Mouse (Mus musculus) gastrocnemius, postnatal 10 days (tissue): Measurements from ENCODE around the gene Cacna2d2. TPM values are rescaled to one million over a fixed set of nuclear protein-coding genes. Genes with fewer than 3 reads are reported as not detected.
A peak's percentile ranks its signal among the peaks of the same experiment; 100 is the strongest.

Experiments used
- DNase-seq: peaks from one replicate; pipeline ENCODE4 v3.0.0; 2021; ENCODE audit warnings: mixed read lengths
- long read RNA-seq, 2 experiments: library from polyadenylated mRNA; stranded (forward); transcript quantifications; one replicate each; pipeline ENCODE4 v2.0.0; 2021
- total RNA-seq, 2 experiments: library from RNA; stranded (reverse); gene quantifications; 2 replicates each; pipeline ENCODE4 v1.2.3; 2021

Cacna2d2 gene
- total RNA-seq: 1 to 10 TPM; 2.1 to 2.4 TPM
- long read RNA-seq, experiment 1: 0 reads
- long read RNA-seq, experiment 2: 0 reads

GRCm38 (mm10) chr9:107399491-107399971, at the start of gene Cacna2d2:
TSS of gene Cacna2d2 (plus strand) at chr9:107399612.
- peak; percentile 62 for DNase-seq

- DNase-seq: no peak
Observed at GRCm38 (mm10) chr9:107354826-107355225, 44.6 kb upstream of the Cacna2d2 start.

- peak; percentile 62 for DNase-seq
Observed at GRCm38 (mm10) chr9:107355870-107356765, 43.3 kb upstream of the Cacna2d2 start.

- DNase-seq: peak; percentile 86
Observed at GRCm38 (mm10) chr9:107357651-107358050, 41.8 kb upstream of the Cacna2d2 start.

GRCm38 (mm10) chr9:107360989-107361388, 38.4 kb upstream of the Cacna2d2 start:
- no peak for DNase-seq

GRCm38 (mm10) chr9:107366644-107367043, 32.8 kb upstream of the Cacna2d2 start:
- peak; percentile 63 for DNase-seq

GRCm38 (mm10) chr9:107368302-107368701, 31.1 kb upstream of the Cacna2d2 start:
- DNase-seq: no peak

GRCm38 (mm10) chr9:107369270-107370105, 29.9 kb upstream of the Cacna2d2 start:
- no peak for DNase-seq

- DNase-seq: no peak
Observed at GRCm38 (mm10) chr9:107370106-107370463, 29.3 kb upstream of the Cacna2d2 start.

- no peak for DNase-seq
Observed at GRCm38 (mm10) chr9:107372441-107372840, 27.0 kb upstream of the Cacna2d2 start.

GRCm38 (mm10) chr9:107374623-107375022, 24.8 kb upstream of the Cacna2d2 start:
- DNase-seq: no peak

GRCm38 (mm10) chr9:107375451-107375850, 24.0 kb upstream of the Cacna2d2 start:
- DNase-seq: no peak

- DNase-seq: no peak
Observed at GRCm38 (mm10) chr9:107377961-107378512, 21.4 kb upstream of the Cacna2d2 start.

- peak; percentile 43 for DNase-seq
Observed at GRCm38 (mm10) chr9:107381723-107382122, 17.7 kb upstream of the Cacna2d2 start.

GRCm38 (mm10) chr9:107384396-107384795, 15.0 kb upstream of the Cacna2d2 start:
- no peak for DNase-seq

- DNase-seq: no peak
Observed at GRCm38 (mm10) chr9:107386722-107387121, 12.7 kb upstream of the Cacna2d2 start.

- DNase-seq: no peak
Observed at GRCm38 (mm10) chr9:107387708-107388107, 11.7 kb upstream of the Cacna2d2 start.

- no peak for DNase-seq
Observed at GRCm38 (mm10) chr9:107388263-107388662, 11.1 kb upstream of the Cacna2d2 start.

GRCm38 (mm10) chr9:107396397-107396796, 3.0 kb upstream of the Cacna2d2 start:
- DNase-seq: no peak

GRCm38 (mm10) chr9:107398968-107399367, 444 bp upstream of the Cacna2d2 start:
- DNase-seq: no peak

GRCm38 (mm10) chr9:107400060-107400511, 674 bp downstream of the Cacna2d2 start:
- peak; percentile 13 for DNase-seq

- no peak for DNase-seq
Observed at GRCm38 (mm10) chr9:107400666-107401285, 1.4 kb downstream of the Cacna2d2 start.
